Mouse (Mus musculus): ENCODE measurements around the gene S100a3.

GRCm38 (mm10) chr3:90609102-90609501 lies 48.7 kb downstream of the S100a3 start:
- TF ChIP-seq CTCF (IDR thresholded peaks at IDR 0.05; ENCODE audit: low read depth) (no peak), EP300 (optimal IDR thresholded peaks at IDR 0.05) (no peak)
